Mouse (Mus musculus): Measurements from ENCODE around the gene Slco3a1.

DNA sequence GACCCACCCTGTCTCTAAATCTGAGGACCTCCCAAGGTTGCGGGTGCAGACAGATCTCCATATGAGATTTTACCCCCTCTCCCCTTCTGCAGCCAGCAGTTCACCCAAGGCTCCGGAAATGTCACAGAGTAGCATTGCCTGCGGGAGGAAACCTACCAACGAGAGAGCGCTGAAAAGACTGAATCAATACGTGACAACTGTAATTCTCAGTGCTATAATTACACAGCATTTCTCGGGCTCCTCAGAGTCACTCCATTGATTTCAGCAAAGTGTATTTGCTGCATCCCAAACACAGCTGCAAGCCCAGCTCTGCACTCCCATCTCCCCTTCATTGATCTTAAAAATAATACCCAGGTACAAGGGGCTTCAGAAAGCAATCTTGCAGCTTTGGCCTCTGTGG, 82.8 kb downstream of the Slco3a1 start:
- TF ChIP-seq POLR2A (IDR thresholded peaks at IDR 0.05; ENCODE audit: low read depth, low read length) (no peak), CTCF (IDR thresholded peaks at IDR 0.05; ENCODE audit: borderline replicate concordance, insufficient read depth, low read length) (no peak)
